Mouse (Mus musculus): ENCODE results near the gene Pik3r6.

The Pik3r6 gene

DNA sequence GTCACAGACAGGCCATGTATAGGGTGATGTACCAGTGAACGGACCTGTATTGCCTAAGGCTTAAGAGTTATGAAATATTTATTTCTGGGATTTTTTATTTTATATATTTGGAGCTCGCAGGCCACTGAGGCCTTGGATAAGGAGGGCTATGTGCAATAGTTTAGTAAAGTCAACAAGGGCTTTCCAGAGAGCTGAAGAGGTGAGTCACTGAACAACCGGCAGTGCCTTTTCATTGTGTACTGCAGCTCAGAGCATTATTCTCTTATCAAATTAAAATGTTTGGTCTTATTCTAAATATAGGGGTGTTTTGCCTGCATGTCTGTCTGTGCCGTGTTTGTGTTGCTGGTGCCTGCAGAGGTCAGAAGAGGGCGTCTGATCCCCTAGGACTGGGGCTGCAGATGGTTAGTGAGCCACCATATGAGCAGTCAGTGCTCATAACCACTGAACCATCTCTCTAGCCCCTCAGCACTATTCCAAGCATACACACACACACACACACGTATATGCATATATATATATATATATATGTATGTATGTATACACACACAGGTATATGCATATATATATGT lies 14.5 kb upstream of the Pik3r6 start:
- DNase-seq, result no peak

DNA sequence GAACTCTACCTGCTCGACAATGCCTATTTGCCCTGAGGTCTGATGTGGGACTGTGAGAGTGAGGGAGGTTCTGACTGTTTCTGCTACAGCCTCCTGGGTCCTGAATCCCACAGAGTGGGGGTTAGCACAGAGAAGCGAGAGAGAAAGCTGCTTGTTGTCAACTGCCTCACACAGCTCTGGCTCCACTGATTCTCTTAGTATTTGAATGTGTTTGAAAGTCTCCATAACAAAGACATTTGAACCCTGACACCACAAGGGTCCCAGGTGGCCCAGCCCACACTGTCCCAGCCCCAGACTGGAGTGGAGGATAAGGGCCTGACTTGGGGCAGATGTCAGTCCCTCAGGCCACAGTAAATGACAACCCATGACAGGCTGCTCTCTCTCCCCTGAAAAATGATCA lies 13.6 kb upstream of the Pik3r6 start:
- no peak for DNase-seq

DNA sequence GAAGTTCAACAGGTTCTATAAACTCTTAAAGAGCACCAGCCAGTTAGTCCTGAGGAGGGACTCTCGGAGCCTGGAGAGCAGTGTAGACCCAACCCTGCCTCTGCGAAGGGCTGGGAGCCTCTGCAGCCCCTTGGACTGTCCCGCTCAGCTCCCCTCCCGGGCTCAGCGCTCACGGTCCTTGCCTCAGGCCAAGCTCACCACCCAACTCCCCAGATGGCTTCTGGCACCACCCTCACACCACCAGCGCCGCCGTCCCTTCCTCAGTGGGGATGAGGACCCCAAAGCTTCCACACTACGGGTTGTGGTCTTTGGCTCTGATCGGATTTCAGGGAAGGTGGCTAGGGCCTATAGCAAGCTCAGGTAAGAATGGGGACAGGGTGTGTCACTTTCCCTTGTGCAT lies 10.2 kb upstream of the Pik3r6 start:
- DNase-seq, result no peak

DNA sequence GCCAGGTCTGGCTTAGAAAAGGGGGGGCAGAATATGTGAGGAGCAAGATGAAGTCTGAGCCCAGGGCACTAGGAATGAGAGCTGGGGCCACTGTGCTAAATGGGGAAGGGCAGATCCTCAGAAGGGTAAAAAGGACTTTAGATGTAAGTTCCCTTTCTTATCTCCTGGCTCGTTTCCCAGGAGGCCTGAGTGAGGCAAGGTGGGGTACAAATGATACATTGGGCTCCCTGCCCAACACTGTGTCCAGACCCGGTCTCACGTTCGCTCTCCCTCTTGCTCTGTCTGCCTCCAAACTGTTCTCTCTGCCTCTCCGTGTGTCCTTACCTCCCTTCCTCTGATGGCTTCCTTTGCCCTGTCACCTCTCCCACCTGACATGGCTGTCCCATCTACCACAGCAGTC lies 9.1 kb upstream of the Pik3r6 start:
- no peak for DNase-seq

DNA sequence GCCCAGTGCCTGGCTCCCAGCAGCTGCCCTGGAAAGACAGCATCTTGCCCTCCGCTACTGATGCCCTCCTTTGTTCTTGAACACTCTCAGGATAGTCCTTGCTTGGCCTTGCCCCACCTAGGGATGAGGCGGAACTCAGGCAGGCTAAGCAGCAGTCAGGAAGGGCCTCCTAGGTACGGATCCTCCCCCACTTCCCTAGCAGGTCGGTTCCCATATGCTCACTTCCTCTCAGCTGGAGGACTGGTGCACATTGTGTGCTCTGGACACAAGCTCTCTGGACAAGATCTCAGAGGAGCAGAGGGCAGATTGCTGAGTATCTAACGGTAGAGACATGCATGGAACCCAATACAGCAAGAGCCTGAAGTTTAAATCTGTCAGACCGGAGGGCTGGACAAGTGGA lies 5.7 kb upstream of the Pik3r6 start:
- no peak for DNase-seq

DNA sequence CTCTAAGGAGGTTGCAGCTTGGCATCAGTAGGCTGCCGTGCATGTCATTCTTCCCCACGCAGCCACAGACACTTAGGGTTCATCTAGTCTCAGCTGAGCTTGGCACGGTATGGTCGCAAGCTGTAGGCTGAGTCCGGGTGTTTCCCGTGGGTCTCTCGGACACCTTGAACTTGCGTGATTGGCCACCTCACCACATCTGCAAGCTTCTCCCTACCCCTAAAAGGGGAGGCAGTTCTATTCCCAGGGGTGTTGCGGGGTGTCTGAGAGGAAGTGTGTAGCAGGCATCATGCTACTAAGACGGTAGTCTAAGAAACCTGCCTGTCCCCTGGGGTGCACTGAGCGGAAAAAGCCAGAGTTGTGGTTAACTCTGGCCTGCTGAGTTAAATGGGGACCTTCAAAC lies 4.3 kb upstream of the Pik3r6 start:
- DNase-seq, result no peak

DNA sequence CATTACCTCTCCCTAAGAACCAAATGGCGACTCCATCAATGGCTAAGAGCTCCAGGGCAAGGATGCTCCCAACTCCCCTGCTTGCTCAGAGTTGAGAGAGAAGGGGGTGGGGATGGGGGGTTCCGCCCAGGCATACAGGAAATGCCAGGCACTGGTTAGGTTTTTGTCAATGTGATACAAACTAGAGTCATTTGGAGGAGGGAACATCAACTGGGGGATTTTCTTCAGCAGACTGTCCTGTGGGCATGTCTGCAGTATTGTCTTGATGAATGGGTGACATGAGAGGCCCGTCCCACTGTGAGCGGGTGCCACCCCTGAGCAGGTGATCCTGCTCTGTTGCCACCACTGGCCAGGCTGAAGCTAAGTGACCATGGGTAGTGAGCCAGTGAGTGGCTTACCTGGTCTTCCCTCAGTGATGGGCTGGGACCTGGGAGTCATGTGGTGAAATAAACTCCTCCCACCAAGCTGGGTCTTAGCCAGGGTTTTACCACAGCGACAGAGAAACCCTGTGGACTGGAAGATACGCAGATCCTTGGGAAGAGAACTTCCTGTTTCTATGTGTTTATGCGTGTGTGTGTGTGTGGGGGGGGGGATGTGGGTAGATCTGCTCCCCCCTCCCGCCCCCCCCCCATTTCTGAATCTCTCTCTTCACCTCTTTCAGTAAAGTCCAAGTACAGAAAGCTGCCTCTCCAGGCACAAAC lies 3.7 kb upstream of the Pik3r6 start:
- no peak for DNase-seq

DNA sequence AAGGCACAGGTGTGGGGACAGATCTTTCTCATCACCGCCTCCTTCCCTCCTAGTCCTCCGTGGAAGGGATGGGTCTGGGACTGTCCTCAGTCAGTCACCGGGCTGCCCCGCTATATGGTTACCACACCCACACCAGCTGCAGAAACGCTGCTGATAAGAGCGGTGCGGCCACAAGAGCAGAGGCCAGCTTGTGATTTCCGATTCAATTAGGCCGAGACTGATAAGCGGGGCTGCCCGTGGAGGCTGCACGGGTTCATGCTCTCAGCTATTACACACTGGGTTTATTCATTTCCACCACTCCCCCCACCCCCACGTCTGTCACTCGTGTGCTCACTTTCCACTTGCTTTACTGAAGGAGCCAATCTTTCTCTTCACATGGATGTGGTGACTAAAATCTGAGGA lies 1.9 kb upstream of the Pik3r6 start:
- no peak for DNase-seq

DNA sequence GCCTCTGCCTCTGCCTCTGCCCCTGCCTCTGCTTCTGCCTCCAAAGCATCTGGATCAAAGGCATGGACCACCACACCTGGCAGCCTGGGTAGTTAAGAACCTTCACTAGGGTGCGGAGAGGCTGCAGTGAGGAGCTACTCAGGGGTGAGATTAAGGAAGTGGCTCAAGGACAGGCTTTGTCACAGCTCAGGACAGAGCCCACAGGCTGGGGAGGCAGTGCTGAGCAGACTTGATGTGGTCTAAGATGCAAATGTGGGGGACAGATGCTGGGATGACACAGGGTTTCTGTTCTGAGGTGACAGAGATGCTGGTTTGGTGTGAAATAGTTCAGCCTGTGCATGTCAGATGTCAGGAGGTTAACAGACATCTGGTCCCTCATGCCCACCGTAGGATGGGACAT lies 411 bp upstream of the Pik3r6 start:
- no peak for DNase-seq

DNA sequence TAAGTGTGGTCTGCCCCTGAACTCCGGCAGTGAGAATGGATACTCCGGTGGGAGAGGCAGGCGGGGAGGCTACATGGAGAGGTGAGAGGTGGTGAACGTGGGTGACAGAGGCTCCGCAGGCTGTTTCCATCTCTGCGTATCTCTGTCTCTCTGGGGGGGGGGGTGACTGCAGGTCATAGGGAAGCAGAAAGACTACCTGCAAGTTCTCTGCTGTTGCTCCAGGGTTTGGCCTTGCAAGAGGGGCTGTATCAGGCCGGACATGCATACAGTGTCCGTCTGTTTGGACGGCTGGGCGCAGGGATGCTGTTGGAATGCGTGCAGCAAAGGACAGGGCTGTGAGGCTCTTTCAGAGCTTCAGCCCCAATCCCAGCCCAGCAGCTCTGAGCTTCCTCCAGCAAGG lies 2.1 kb downstream of the Pik3r6 start:
- DNase-seq, result no peak

DNA sequence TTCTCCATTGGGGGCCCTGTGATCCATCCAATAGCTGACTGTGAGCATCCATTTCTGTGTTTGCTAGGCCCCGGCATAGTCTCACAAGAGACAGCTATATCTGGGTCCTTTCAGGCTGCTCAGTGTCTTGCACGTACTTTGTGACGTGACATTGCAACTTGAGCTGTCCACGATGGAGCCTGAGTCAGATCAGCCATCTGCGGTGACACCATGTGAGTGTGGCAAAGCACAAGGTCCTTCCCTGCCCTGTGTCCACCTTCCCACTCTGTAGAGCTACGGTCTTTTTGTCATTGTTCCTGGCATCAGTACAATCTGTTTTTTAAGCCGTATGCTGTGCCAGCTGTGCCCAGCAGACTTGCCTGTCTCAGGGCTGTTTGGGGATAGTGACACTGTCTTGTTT lies 4.4 kb downstream of the Pik3r6 start:
- no peak for DNase-seq

DNA sequence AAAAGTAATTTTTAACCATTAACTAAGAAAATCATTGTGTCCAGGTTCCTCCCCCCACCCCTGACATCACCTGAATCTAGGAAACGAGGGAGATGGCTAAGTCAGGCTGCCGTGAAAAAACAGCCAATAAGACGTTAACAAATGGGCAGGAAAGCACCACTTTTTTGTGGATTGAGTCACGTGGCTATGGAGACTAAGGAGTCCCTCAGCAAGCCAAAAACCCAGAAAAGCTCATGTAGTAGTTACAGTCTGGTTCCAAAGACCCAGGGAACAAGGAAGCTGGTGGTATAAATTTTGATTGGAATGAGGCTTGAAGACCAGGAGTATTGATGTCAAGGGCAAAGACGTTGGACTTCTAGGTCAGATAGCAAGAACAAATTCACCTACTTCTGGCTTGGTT lies 5.8 kb downstream of the Pik3r6 start:
- DNase-seq, result no peak

DNA sequence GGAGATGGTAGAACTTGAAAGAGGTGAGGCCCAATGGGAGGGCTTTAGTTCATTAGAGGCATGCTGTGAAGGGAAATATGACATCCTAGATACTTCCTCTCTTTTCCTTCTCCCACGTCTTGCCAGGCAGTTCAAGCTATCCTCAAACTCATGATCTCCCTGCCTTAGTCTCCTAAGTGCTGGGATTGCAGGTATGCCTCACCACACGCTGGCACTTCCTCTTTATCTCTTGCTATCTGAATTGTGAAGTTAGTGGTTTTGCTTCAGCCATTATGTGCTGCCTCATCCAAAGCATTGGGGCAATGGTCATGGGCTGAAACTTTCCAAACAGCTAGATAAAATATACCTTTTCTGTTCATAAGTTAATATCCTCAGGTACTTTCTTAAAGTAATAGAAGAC lies 6.4 kb downstream of the Pik3r6 start:
- no peak for DNase-seq

DNA sequence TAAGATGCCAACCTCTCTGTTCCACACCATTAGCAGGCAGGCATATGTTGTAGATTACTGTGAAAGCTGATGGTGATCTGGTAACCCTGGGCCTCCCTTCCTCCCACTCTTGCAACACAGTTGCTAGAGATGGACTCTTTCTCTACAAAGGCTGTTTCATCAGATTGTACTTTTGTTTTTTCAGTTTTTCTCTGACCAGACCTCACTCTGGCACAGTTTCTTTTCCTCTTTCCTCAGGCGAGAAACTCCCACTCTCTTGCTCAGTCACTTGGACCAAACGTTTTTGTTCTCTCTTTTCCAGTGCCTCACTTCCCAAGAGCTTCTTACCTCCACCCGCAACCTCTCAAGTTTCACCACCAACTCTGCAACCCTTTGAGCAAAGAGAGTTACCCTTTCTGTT lies 11.2 kb downstream of the Pik3r6 start:
- no peak for DNase-seq

DNA sequence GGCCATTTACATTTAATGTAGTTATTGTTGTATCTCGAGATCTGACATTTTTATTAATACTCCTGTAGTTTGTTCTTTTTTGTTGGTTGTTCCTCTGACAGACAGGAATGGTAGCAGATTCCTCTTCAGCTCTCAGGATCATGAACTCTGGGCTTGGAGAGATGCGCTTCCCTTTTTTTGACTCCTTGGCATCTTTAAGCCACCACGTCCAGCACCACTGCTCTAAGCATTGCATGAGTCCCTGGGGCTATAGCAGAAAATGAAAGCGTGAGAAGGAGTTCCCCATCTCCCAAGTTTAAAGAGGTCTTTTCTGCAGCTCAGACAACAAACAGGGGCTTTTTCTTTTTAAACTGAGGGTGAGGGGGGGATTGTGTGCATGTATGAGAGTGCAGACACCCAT lies 16.5 kb downstream of the Pik3r6 start:
- DNase-seq, result no peak

DNA sequence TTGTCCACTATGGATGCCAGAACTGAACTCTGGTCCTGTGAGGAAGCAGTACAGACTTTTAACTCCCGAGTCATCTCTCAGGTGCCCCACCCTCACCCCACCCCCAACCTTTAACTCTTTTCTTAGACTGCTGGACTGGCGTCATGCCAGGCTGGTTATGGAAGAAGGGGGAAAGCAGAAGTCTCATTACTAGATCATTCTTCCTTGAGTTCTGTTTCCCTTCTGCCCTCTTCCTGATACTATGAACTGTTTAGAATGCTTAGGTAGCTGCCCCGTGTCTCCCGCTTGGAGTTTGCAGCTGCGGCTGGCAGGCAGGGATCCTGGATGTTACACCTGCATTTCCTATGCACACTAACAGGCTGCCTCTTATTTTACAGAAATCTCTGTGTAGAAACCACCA lies 17.0 kb downstream of the Pik3r6 start:
- no peak for DNase-seq

DNA sequence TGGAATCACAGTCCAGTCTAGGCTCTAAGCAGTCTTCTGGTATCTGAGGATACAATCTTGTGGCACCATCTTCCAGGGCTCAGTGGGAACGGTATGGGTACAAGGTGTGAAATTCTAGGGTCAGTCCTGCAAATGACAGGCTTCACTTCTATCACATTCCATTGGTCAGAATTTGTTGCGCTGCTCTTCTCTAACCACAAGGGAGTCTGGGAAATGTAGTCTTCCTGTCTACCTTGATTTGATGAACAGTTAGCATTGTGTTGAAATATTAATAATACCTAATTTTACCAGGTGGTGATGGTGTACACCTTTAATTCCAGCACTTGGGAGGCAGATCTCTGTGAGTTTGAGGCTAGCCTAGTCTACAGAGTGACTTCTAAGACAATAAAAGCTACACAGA lies 17.6 kb downstream of the Pik3r6 start:
- DNase-seq, result no peak

DNA sequence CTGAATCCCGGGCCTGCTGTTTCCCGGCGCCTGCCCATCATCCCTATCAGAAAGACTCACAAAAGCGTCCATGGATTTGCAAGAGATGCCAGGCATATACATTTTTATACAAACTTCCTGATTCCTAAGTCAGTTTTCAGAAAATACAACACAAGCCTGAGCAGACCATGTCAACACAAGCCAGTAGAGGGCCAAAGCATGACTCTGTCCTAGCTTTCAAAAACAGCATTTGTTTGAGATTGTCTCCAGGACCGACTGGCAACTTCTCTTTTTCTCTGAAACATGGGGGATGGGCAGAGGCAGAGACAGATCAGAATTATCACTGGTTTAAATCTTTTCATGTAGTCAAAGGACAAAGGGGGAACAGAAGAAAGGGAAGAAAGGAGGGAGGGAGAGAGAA lies 18.5 kb downstream of the Pik3r6 start:
- DNase-seq, result no peak

DNA sequence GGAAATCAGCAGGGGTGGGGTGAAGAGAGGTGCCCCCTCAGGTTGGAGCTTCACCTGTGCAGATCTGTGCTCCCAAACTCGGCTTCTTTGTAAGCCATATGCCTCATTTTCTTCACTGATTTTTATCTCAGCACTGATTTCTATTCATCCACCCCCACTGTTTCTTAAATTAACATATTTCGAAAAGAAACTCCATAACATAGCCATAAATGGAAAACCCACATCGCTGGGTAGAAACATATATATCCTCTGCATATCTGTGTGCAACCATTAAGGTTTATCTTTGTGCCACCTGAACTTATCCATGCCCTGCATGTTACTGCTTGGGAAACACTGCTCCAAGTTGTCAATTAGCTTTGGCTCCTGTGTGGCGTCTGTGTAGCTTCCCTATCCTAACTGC lies 23.6 kb downstream of the Pik3r6 start:
- no peak for DNase-seq

DNA sequence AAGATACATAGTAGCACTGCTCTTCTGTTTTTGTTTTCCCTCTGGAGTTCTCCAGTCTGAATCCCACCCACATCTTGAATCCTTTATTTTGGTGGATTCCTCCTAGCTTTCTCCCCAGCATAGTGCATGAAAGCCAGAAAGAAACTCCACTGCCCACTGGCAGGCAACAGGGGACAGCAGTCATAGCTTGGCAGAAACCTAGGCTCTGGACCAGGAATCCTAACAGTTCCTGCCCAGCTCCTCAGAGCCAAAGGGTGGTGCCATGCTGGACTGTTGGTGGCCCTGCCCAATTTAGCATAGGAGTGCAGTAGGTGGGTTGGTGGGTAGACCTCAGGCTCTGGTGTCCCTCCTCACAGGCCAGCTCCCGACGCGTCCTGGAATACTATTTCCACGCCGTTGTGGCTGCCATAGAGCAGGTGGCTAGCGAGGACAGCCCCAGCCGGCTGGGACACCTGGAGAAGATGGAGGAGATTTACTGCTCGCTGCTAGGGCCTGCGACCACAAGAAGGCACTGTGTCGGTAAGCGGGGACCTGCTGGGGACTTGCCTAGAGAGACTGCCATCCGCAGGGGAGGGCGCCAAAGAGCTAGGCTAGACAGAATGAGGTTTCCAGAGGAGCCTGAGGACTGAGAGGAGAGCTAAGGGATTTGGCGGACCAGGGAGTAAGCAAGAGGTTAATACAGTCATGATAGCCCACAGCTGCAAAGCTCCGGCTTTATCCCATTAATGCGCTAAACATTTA lies 28.4 kb downstream of the Pik3r6 start:
- peak; percentile 68 for DNase-seq

DNA sequence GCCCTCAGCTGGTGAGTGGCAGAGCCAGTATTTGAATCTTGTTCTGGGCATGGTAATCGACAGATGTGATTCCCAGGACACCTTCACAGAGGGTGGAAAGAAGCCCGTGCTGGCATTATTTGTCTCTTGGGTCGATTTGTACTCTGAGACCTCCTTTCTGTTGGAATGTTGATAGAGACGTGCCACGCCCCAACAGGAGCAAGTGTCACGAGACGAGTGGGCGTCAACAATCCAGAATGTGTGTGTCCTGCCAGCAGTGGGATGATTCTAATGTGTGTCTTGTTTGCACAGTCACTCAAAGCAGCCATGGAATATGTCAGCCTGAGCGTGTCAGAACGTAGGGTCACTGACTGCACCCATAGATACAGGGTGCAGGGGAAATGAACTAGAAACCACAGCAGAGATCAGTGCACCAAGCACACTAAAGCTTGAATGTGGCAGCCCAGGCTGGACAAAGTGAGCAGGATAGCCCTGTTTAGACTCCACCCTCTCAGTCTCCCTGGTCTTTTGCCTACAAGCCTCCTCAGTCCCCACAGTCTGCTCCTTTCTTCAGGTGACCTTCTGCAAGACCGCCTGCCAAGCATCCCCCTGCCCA lies 29.2 kb downstream of the Pik3r6 start:
- no peak for DNase-seq

DNA sequence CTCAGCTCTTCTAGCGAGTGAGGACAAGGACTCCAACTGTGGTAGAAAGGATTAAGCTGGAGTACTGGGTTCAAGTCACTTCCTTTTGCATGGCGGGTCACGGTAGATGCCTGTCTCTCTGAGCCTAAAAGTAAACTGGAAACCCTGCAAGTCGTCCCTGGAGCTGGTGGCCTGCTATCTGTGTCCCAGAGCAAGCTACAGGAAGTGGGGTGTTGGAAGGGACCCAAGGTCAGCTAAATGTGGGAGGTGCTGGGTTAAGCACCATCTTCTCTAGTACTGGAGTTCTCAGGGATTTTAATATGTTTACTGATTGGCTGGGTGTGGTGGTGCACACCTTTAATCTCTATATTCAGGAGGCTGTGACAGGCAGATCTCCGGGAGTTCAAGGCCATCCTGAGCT lies 30.0 kb downstream of the Pik3r6 start:
- DNase-seq, result peak; percentile 17

DNA sequence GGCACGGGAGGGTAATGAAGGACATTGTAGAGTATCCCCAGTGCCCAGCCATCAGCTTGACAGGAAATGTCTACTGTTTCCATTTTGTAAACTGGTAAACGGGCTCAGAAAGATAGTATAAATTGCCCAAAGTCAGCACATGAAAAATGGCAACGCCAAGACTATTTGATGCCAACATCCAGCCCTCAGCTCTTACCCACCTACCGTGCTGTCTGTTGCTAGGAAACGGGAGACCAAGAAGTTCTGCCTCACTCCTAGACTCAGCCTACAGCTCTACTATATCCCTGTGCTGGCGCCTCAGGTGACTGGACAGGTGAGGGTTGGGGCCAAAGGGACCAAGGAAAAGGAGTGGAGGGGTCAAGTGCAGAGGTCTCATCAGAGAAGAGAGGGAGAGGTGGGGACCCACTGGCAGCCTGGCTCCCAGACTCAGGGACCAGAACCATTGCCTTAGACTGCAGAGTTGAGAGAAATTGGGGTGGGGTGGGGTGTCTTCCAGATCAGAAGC lies 31.2 kb downstream of the Pik3r6 start:
- no peak for DNase-seq

DNA sequence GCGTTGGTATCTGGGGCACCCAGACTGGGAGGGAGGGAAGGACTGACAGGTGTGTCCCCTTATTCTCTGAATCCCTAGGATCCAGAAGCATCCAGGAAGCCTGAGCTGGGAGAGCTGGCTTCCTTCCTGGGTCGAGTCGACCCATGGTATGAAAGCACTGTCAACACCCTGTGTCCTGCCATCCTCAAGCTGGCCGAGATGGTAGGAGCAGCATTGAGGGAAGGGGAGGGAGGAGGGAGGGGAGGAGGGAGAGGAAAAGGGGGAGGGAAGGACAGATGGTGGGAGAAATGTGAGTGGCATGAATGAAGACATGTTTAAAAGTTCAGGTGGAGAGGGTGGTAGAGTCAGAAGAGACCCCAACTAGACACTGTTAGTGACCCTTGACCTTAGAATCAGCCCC lies 33.2 kb downstream of the Pik3r6 start:
- DNase-seq, result no peak

All from lung, postnatal 14 days (tissue).